ENCODE assay signal across 7 mouse cellular contexts in the genomic region with DNA sequence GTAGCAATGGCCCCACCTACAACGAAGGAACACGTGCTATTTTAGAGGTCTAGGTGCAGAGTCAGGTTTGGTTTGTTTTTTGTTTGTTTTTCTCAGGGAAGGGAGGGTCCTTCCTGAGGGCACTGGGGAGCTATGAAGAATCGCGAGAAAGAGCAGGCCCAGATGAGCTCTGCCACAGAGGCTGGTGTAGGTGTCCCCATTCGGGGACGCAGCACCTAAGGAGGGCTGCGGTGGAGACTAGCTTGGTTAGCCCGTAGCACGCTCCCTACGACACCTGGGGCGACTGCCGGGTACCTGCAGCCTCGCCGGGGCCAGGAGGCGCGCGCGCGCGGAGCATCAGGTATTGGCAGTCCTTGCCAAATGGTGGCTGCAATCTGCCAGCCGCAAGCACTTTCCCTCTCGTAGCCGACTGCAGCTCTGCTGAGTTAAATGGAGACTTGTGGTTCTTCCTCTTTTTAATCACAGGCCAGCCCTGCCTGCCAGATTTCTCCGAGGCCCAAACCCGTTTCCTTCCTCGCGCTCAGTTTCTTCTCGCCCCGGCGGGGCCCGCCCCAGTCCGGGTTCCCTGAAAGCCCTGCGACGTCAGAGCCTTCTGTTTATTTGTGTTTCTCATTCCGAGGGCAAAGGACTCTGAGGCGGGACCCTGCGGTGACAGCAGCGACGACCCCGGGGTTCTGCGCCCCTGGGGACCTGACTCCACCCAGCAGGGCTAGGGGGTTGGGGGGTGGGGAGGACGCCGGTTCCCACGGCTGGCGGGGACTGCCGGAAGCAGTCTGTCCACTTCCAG. TPM values are rescaled to one million over a fixed set of nuclear protein-coding genes. Genes with fewer than 3 reads are reported as not detected.
A peak's percentile ranks its signal among the peaks of the same experiment; 100 is the strongest.
DNase-seq lines count a peak whose midpoint lies in the region; ATAC-seq and TF ChIP-seq lines count a peak whose summit lies in the region.

No protein-coding gene starts in this region.

- peak; percentile 83 for DNase-seq in CH12.LX (ENCODE audit: extremely low read depth)
- peak; percentile 83 for DNase-seq in R1 (ENCODE audit: low read depth, low spot score)
- DNase-seq in forebrain, embryonic 11.5 days (ENCODE audit: low spot score), result peak; percentile 67
- DNase-seq in hindbrain, embryonic 10.5 days (ENCODE audit: low spot score), result peak; percentile 47
- DNase-seq in limb, embryonic 14.5 days (ENCODE audit: low spot score), result no peak

- TF ChIP-seq EP300 in CH12.LX (IDR thresholded peaks at IDR 0.05; ENCODE audit: low read length), result peak; percentile 92

- TF ChIP-seq RAD21 in CH12.LX (IDR thresholded peaks at IDR 0.05; ENCODE audit: low read depth, low read length), result no peak

- peak overlapping the region; percentile 78 for H3K27ac ChIP-seq in CH12.LX (ENCODE audit: insufficient read depth, low read depth)
- no peak overlapping the region for H3K27ac ChIP-seq in forebrain, embryonic 11.5 days (ENCODE audit: low read depth, low read length)
- H3K27ac ChIP-seq in hindbrain, embryonic 10.5 days, result peak overlapping the region; percentile 51; the same call in 1 of the 2 replicates
- peak overlapping the region; percentile 43 for H3K27ac ChIP-seq in limb, embryonic 14.5 days (replicated peaks; ENCODE audit: low read depth, low read length)
- H3K27ac ChIP-seq in midbrain, embryonic 15.5 days, result no peak overlapping the region
- peak overlapping the region; percentile 94 for H3K27ac ChIP-seq in stomach, embryonic 16.5 days (ENCODE audit: low read length)

- dilution Hi-C loops in CH12.LX (cut with MboI; ENCODE audit: extremely low pct_ligation_motif_present, extremely low pct_unique_long_range_greater_than_20kb, low sequenced_read_pairs), result no loop called here

- in situ Hi-C loops in CH12.LX (cut with MboI; ENCODE audit: low pct_ligation_motif_present, low pct_unique_long_range_greater_than_20kb, low sequenced_read_pairs), result no loop called here

- peak overlapping the region; percentile 92 for H3K9ac ChIP-seq in CH12.LX (ENCODE audit: insufficient read depth, low read depth)
- H3K9ac ChIP-seq in forebrain, embryonic 11.5 days (ENCODE audit: low read length), result peak overlapping the region; percentile 16; the same call in 1 of the 2 replicates
- H3K9ac ChIP-seq in limb, embryonic 14.5 days (ENCODE audit: low read depth, low read length, severe bottlenecking), result peak overlapping the region; percentile 45
- H3K9ac ChIP-seq in midbrain, embryonic 15.5 days, result peak overlapping the region; percentile 22; the same call in 1 of the 2 replicates
- H3K9ac ChIP-seq in stomach, embryonic 16.5 days (ENCODE audit: low read length), result peak overlapping the region; percentile 73

- peak overlapping the region; percentile 82 for H3K4me2 ChIP-seq in CH12.LX (ENCODE audit: insufficient read depth, low read depth, poor library complexity, severe bottlenecking)
- peak overlapping the region; percentile 59 for H3K4me2 ChIP-seq in forebrain, embryonic 11.5 days (ENCODE audit: low read depth, low read length, severe bottlenecking)
- H3K4me2 ChIP-seq in limb, embryonic 14.5 days (replicated peaks; ENCODE audit: low read depth, low read length, severe bottlenecking), result peak overlapping the region; percentile 94
- peak overlapping the region; percentile 91 for H3K4me2 ChIP-seq in midbrain, embryonic 15.5 days
- peak overlapping the region; percentile 83 for H3K4me2 ChIP-seq in stomach, embryonic 16.5 days (ENCODE audit: low read depth, low read length)

- peak overlapping the region; percentile 37 to 53 (median 51) for H3K4me3 ChIP-seq in CH12.LX (replicated peaks in 1 of 3; ENCODE audit: low read depth in 2 of 3, low read length in 2 of 3, poor library complexity in 1 of 3)
- peak overlapping the region; percentile 63 for H3K4me3 ChIP-seq in forebrain, embryonic 11.5 days (ENCODE audit: low read depth, low read length)
- peak overlapping the region; percentile 78 for H3K4me3 ChIP-seq in hindbrain, embryonic 10.5 days
- peak overlapping the region; percentile 82 for H3K4me3 ChIP-seq in limb, embryonic 14.5 days (replicated peaks; ENCODE audit: low read length)
- peak overlapping the region; percentile 55 for H3K4me3 ChIP-seq in midbrain, embryonic 15.5 days
- peak overlapping the region; percentile 70 for H3K4me3 ChIP-seq in stomach, embryonic 16.5 days (replicated peaks; ENCODE audit: low read length)

- no peak for TF ChIP-seq CTCF in CH12.LX (conservative IDR thresholded peaks at IDR 0.05 in 1 of 2, IDR thresholded peaks at IDR 0.05 in 1 of 2; ENCODE audit: low read depth in 2 of 2, low read length in 2 of 2)

- peaks cover 4% of the 10 kb centered on the region for H3K27me3 ChIP-seq in CH12.LX (replicated peaks)
- H3K27me3 ChIP-seq in forebrain, embryonic 11.5 days (ENCODE audit: control insufficient read depth, insufficient read depth, low read length), result peaks cover 46% of the 10 kb centered on the region
- H3K27me3 ChIP-seq in hindbrain, embryonic 10.5 days (ENCODE audit: insufficient read depth, poor library complexity, severe bottlenecking), result peaks cover 89% of the 10 kb centered on the region
- peaks cover 7% of the 10 kb centered on the region; the same call in 1 of the 2 replicates for H3K27me3 ChIP-seq in limb, embryonic 14.5 days (ENCODE audit: control insufficient read depth, insufficient read depth, low read length)
- H3K27me3 ChIP-seq in midbrain, embryonic 15.5 days (replicated peaks), result peaks cover 59% of the 10 kb centered on the region
- H3K27me3 ChIP-seq in stomach, embryonic 16.5 days (ENCODE audit: control insufficient read depth, insufficient read depth, low read length), result peaks cover 3% of the 10 kb centered on the region

- peaks cover 21% of the 10 kb centered on the region for H3K79me2 ChIP-seq in CH12.LX (replicated peaks; ENCODE audit: control insufficient read depth, extremely low read depth, insufficient read depth, poor library complexity, severe bottlenecking)

- peak; percentile 58 for TF ChIP-seq POLR2A in CH12.LX (IDR thresholded peaks at IDR 0.05; ENCODE audit: low read depth, low read length)
- TF ChIP-seq POLR2A in limb, embryonic 14.5 days (IDR thresholded peaks at IDR 0.05; ENCODE audit: borderline replicate concordance, extremely low read depth, insufficient read depth, insufficient read length), result no peak

- H3K4me1 ChIP-seq in CH12.LX (ENCODE audit: control insufficient read depth in 1 of 2, insufficient read depth in 2 of 2), result peaks cover 9 to 29% of the 10 kb centered on the region in 2 experiments
- peaks cover 34% of the 10 kb centered on the region for H3K4me1 ChIP-seq in forebrain, embryonic 11.5 days (replicated peaks; ENCODE audit: control insufficient read depth, insufficient read depth, low read length)
- peaks cover 74% of the 10 kb centered on the region for H3K4me1 ChIP-seq in hindbrain, embryonic 10.5 days (replicated peaks)
- H3K4me1 ChIP-seq in limb, embryonic 14.5 days (ENCODE audit: control insufficient read depth, insufficient read depth, low read length), result peaks cover 41% of the 10 kb centered on the region
- H3K4me1 ChIP-seq in midbrain, embryonic 15.5 days, result peaks cover 46% of the 10 kb centered on the region
- peaks cover 50% of the 10 kb centered on the region for H3K4me1 ChIP-seq in stomach, embryonic 16.5 days (ENCODE audit: control insufficient read depth, insufficient read depth, low read length)

- 1% methylated on average over 46 of the region's 46 CpGs for WGBS in forebrain, embryonic 11.5 days
- under 1% methylated on average over 46 of the region's 46 CpGs for WGBS in hindbrain, embryonic 10.5 days
- under 1% methylated on average over 41 of the region's 46 CpGs for WGBS in limb, embryonic 14.5 days
- WGBS in midbrain, embryonic 15.5 days, result under 1% methylated on average over 46 of the region's 46 CpGs
- WGBS in stomach, embryonic 16.5 days, result 2% methylated on average over 46 of the region's 46 CpGs

- no peaks in the 10 kb centered on the region for H3K36me3 ChIP-seq in CH12.LX (replicated peaks in 1 of 2; ENCODE audit: control insufficient read depth in 1 of 2, insufficient read depth in 1 of 2, low read length in 1 of 2)
- no peaks in the 10 kb centered on the region for H3K36me3 ChIP-seq in forebrain, embryonic 11.5 days (ENCODE audit: control insufficient read depth, insufficient read depth, low read length)
- H3K36me3 ChIP-seq in hindbrain, embryonic 10.5 days, result no peaks in the 10 kb centered on the region
- no peaks in the 10 kb centered on the region for H3K36me3 ChIP-seq in limb, embryonic 14.5 days (ENCODE audit: control insufficient read depth, insufficient read depth, low read length)
- H3K36me3 ChIP-seq in midbrain, embryonic 15.5 days (replicated peaks), result no peaks in the 10 kb centered on the region
- H3K36me3 ChIP-seq in stomach, embryonic 16.5 days (ENCODE audit: control insufficient read depth, insufficient read depth, low read length), result no peaks in the 10 kb centered on the region

- H3K9me3 ChIP-seq in CH12.LX (replicated peaks; ENCODE audit: low read length), result peaks cover 8% of the 10 kb centered on the region
- H3K9me3 ChIP-seq in forebrain, embryonic 11.5 days (ENCODE audit: control insufficient read depth, low read length), result no peaks in the 10 kb centered on the region
- no peaks in the 10 kb centered on the region for H3K9me3 ChIP-seq in hindbrain, embryonic 10.5 days
- H3K9me3 ChIP-seq in limb, embryonic 14.5 days (ENCODE audit: control insufficient read depth, low read length), result no peaks in the 10 kb centered on the region
- no peaks in the 10 kb centered on the region for H3K9me3 ChIP-seq in midbrain, embryonic 15.5 days
- H3K9me3 ChIP-seq in stomach, embryonic 16.5 days (replicated peaks; ENCODE audit: control insufficient read depth, low read length), result no peaks in the 10 kb centered on the region

- ATAC-seq in forebrain, embryonic 11.5 days (replicated peaks; ENCODE audit: low FRiP score), result no peak
- ATAC-seq in limb, embryonic 14.5 days (ENCODE audit: low FRiP score, low read depth), result no peak
- no peak for ATAC-seq in midbrain, embryonic 15.5 days (replicated peaks)
- ATAC-seq in stomach, embryonic 16.5 days (ENCODE audit: insufficient read depth, low FRiP score), result no peak

RNA-seq across cellular contexts. Expression of gene Sh2b3, which starts 1.1 kb away (rescaled TPM):
- 27.8 and 35.4 TPM in 2 replicates for total RNA-seq in CH12.LX (2012; rRNA removed)
- 21.3 and 22.8 TPM in 2 replicates for total RNA-seq in CH12.LX (2014; rRNA removed)
- polyA plus RNA-seq in CH12.LX (2012; ENCODE audit: insufficient read length, low read depth), result 32.4 and 38.3 TPM in 2 replicates
- polyA plus RNA-seq in forebrain, embryonic 11.5 days (2014; fragmentation: Nextera tagmentation; extraction: Ambion mirVana), result 9.1 and 9.8 TPM in 2 replicates
- polyA plus RNA-seq in hindbrain, embryonic 10.5 days (2016; fragmentation: Nextera tagmentation; extraction: Ambion mirVana), result 9.3 and 11.1 TPM in 2 replicates
- 24.1 and 34.9 TPM in 2 replicates for polyA plus RNA-seq in limb, embryonic 14.5 days (2012; rRNA removed)
- polyA plus RNA-seq in limb, embryonic 14.5 days (2014; fragmentation: Nextera tagmentation; extraction: Ambion mirVana), result 18.5 and 19.7 TPM in 2 replicates
- 7.7 and 8.2 TPM in 2 replicates for polyA plus RNA-seq in midbrain, embryonic 15.5 days (2015; fragmentation: Nextera tagmentation; extraction: Ambion mirVana)
- polyA plus RNA-seq in stomach, embryonic 16.5 days (2015; fragmentation: Nextera tagmentation; extraction: Ambion mirVana), result 8.3 and 8.8 TPM in 2 replicates

RNA-seq across cellular contexts. Expression of gene Pheta1, which starts 10.2 kb away (rescaled TPM):
- total RNA-seq in CH12.LX (2012; rRNA removed) (3.7 and 4.5 TPM in 2 replicates), CH12.LX (2014; rRNA removed) (1.8 and 2.0 TPM in 2 replicates)
- 1.2 and 1.4 TPM in 2 replicates for polyA plus RNA-seq in CH12.LX (2012; ENCODE audit: insufficient read length, low read depth)
- polyA plus RNA-seq in forebrain, embryonic 11.5 days (2014; fragmentation: Nextera tagmentation; extraction: Ambion mirVana), result 35.7 and 38.4 TPM in 2 replicates
- 44.8 and 54.5 TPM in 2 replicates for polyA plus RNA-seq in hindbrain, embryonic 10.5 days (2016; fragmentation: Nextera tagmentation; extraction: Ambion mirVana)
- 30.1 and 40.2 TPM in 2 replicates for polyA plus RNA-seq in limb, embryonic 14.5 days (2012; rRNA removed)
- polyA plus RNA-seq in limb, embryonic 14.5 days (2014; fragmentation: Nextera tagmentation; extraction: Ambion mirVana), result 21.3 and 28.0 TPM in 2 replicates
- polyA plus RNA-seq in midbrain, embryonic 15.5 days (2015; fragmentation: Nextera tagmentation; extraction: Ambion mirVana), result 55.4 and 55.5 TPM in 2 replicates
- 16.9 and 17.4 TPM in 2 replicates for polyA plus RNA-seq in stomach, embryonic 16.5 days (2015; fragmentation: Nextera tagmentation; extraction: Ambion mirVana)

Comparison
In these comparisons a context has a peak if more than half of its experiments do, and no peak if none do; other contexts are left out.
1. H3K27ac ChIP-seq: peak in CH12.LX (single experiment), hindbrain, embryonic 10.5 days (single experiment), limb, embryonic 14.5 days (single experiment) and stomach, embryonic 16.5 days (single experiment); none in forebrain, embryonic 11.5 days (single experiment) and midbrain, embryonic 15.5 days (single experiment).
2. H3K9ac ChIP-seq: peak in every context shown above with its lines; median percentile 92 in CH12.LX; 73 in stomach, embryonic 16.5 days; 45 in limb, embryonic 14.5 days; 22 in midbrain, embryonic 15.5 days; 16 in forebrain, embryonic 11.5 days.
3. Peak in every context shown above with its lines, with median percentiles within 50 percentile points of each other: H3K4me2 ChIP-seq and H3K4me3 ChIP-seq.